Mouse (Mus musculus) CH12.LX (cell line): Measurements from ENCODE around the gene Lrrc4b. TPM values are rescaled to one million over a fixed set of nuclear protein-coding genes. Genes with fewer than 3 reads are reported as not detected.
A peak's percentile ranks its signal among the peaks of the same experiment; 100 is the strongest.

ENCODE experiments used
- DNase-seq: peaks from one replicate; pipeline ENCODE4 v3.0.0-alpha.2; 2013; ENCODE audit errors: extremely low read depth
- H3K27ac ChIP-seq: 2 replicates; pipeline ENCODE4 v1.5.1; 2012; ENCODE audit warnings: low read depth, mild to moderate bottlenecking, control low read depth, moderate library complexity; ENCODE audit not compliant: insufficient read depth
- H3K27me3 ChIP-seq: replicated peaks from 2 replicates; pipeline ENCODE3; 2012; ENCODE audit warnings: inconsistent platforms
- H3K36me3 ChIP-seq, 2 experiments: replicated peaks in 1 of 2; 2 replicates each; pipeline versions ENCODE3 to v1.6.1; 2012; ENCODE audit warnings: inconsistent platforms in 1 of 2, low read length in 1 of 2, mild to moderate bottlenecking in 1 of 2, mixed read lengths in 1 of 2, moderate library complexity in 1 of 2; ENCODE audit not compliant: control insufficient read depth in 1 of 2, insufficient read depth in 1 of 2
- H3K4me1 ChIP-seq, 2 experiments: 2 replicates each; pipeline ENCODE4 v1.6.1; 2012; ENCODE audit warnings: inconsistent platforms in 1 of 2, moderate library complexity in 1 of 2; ENCODE audit not compliant: insufficient read depth in 2 of 2, control insufficient read depth in 1 of 2
- H3K4me2 ChIP-seq: 2 replicates; pipeline ENCODE4 v1.6.1; 2012; ENCODE audit warnings: low read depth, mild to moderate bottlenecking, control low read depth; ENCODE audit not compliant: poor library complexity, insufficient read depth, severe bottlenecking
- H3K4me3 ChIP-seq, 3 experiments: fragments of 150-350 bp in 1 of 3; sonication (generic) in 1 of 3; replicated peaks in 1 of 3; 2 replicates each; pipeline versions ENCODE3 to v1.5.1; 2011 to 2012; ENCODE audit warnings: low read depth in 2 of 3, low read length in 2 of 3, mild to moderate bottlenecking in 2 of 3, moderate library complexity in 2 of 3, control low read depth in 1 of 3, improper control_type of control experiment in 1 of 3, inconsistent platforms in 1 of 3, mixed read lengths in 1 of 3; ENCODE audit not compliant: poor library complexity in 1 of 3
- H3K79me2 ChIP-seq: replicated peaks from 2 replicates; pipeline ENCODE4 v1.6.1; 2012; ENCODE audit warnings: mild to moderate bottlenecking, moderate library complexity; ENCODE audit not compliant: control insufficient read depth, poor library complexity, insufficient read depth, severe bottlenecking; ENCODE audit errors: extremely low read depth
- H3K9ac ChIP-seq: 2 replicates; pipeline ENCODE4 v1.6.1; 2012; ENCODE audit warnings: low read depth, mild to moderate bottlenecking, control low read depth, moderate library complexity; ENCODE audit not compliant: insufficient read depth
- H3K9me3 ChIP-seq: replicated peaks from 2 replicates; pipeline ENCODE3; 2012; ENCODE audit warnings: low read length, inconsistent platforms, mixed read lengths
- CHD1 ChIP-seq: IDR thresholded peaks from 2 replicates; pipeline ENCODE4 v1.6.1; 2012; ENCODE audit warnings: low read depth, low read length, improper control_type of control experiment, inconsistent platforms
- CTCF ChIP-seq, 2 experiments: IDR thresholded peaks in 1 of 2; conservative IDR thresholded peaks in 1 of 2; 2 replicates each; pipeline ENCODE4 v1.5.1; 2011 to 2012; ENCODE audit warnings: low read depth in 2 of 2, low read length in 2 of 2, improper control_type of control experiment in 1 of 2, inconsistent platforms in 1 of 2, mild to moderate bottlenecking in 1 of 2, moderate library complexity in 1 of 2
- E2F4 ChIP-seq: IDR thresholded peaks from 2 replicates; pipeline ENCODE4 v1.6.1; 2011; ENCODE audit warnings: low read depth, low read length, improper control_type of control experiment; ENCODE audit not compliant: insufficient replicate concordance
- HCFC1 ChIP-seq: IDR thresholded peaks from 2 replicates; pipeline ENCODE4 v1.6.1; 2012; ENCODE audit warnings: low read depth, mild to moderate bottlenecking, inconsistent platforms, low read length, improper control_type of control experiment
- IRF4 ChIP-seq: IDR thresholded peaks from 2 replicates; pipeline ENCODE4 v1.6.1; 2014; ENCODE audit warnings: low read depth, mild to moderate bottlenecking, inconsistent platforms, low read length, improper control_type of control experiment
- JUN ChIP-seq: IDR thresholded peaks from 2 replicates; pipeline ENCODE4 v1.6.1; 2011; ENCODE audit warnings: low read depth, mild to moderate bottlenecking, low read length, improper control_type of control experiment, moderate library complexity; ENCODE audit not compliant: insufficient read depth
- JUND ChIP-seq: conservative IDR thresholded peaks from 2 replicates; pipeline ENCODE4 v1.6.1; 2011; ENCODE audit warnings: low read depth, low read length, improper control_type of control experiment
- KAT2A ChIP-seq: IDR thresholded peaks from 2 replicates; pipeline ENCODE4 v1.6.1; 2012; ENCODE audit warnings: low read length, improper control_type of control experiment, inconsistent platforms; ENCODE audit not compliant: insufficient replicate concordance
- MAFK ChIP-seq: IDR thresholded peaks from 2 replicates; pipeline ENCODE4 v1.6.1; 2011; ENCODE audit warnings: low read length, improper control_type of control experiment; ENCODE audit not compliant: insufficient replicate concordance
- MAX ChIP-seq: IDR thresholded peaks from 2 replicates; pipeline ENCODE4 v1.6.1; 2011; ENCODE audit warnings: low read length, improper control_type of control experiment
- MAZ ChIP-seq: IDR thresholded peaks from 2 replicates; pipeline ENCODE4 v1.6.1; 2012; ENCODE audit warnings: low read depth, mild to moderate bottlenecking, inconsistent platforms, low read length, improper control_type of control experiment, moderate library complexity
- MXI1 ChIP-seq: IDR thresholded peaks from 2 replicates; pipeline ENCODE4 v1.6.1; 2011; ENCODE audit warnings: mild to moderate bottlenecking, low read depth, low read length, improper control_type of control experiment
- NELFE ChIP-seq: IDR thresholded peaks from 2 replicates; pipeline ENCODE4 v1.6.1; 2011; ENCODE audit warnings: low read depth, low read length, improper control_type of control experiment
- NRF1 ChIP-seq: IDR thresholded peaks from 2 replicates; pipeline ENCODE4 v1.6.1; 2014; ENCODE audit warnings: low read depth, mild to moderate bottlenecking, inconsistent platforms, low read length, improper control_type of control experiment, moderate library complexity
- POLR2A ChIP-seq: IDR thresholded peaks from 2 replicates; pipeline ENCODE4 v1.6.1; 2011; ENCODE audit warnings: low read depth, mild to moderate bottlenecking, improper control_type of control experiment, low read length
- RAD21 ChIP-seq: IDR thresholded peaks from 2 replicates; pipeline ENCODE4 v1.6.1; 2011; ENCODE audit warnings: low read depth, mild to moderate bottlenecking, low read length, improper control_type of control experiment, moderate library complexity
- RCOR1 ChIP-seq: conservative IDR thresholded peaks from 2 replicates; pipeline ENCODE4 v1.6.1; 2012; ENCODE audit warnings: low read depth, mild to moderate bottlenecking, inconsistent platforms, low read length, improper control_type of control experiment
- SIN3A ChIP-seq: IDR thresholded peaks from 2 replicates; pipeline ENCODE4 v1.6.1; 2012; ENCODE audit warnings: low read length, improper control_type of control experiment, inconsistent platforms
- SMC3 ChIP-seq: IDR thresholded peaks from 2 replicates; pipeline ENCODE4 v1.6.1; 2011; ENCODE audit warnings: low read depth, low read length, improper control_type of control experiment
- USF1 ChIP-seq: IDR thresholded peaks from 2 replicates; pipeline ENCODE4 v1.6.1; 2014; ENCODE audit warnings: low read depth, mild to moderate bottlenecking, inconsistent platforms, low read length, improper control_type of control experiment
- ZKSCAN1 ChIP-seq: IDR thresholded peaks from 2 replicates; pipeline ENCODE4 v1.6.1; 2012; ENCODE audit warnings: low read depth, inconsistent platforms, low read length, improper control_type of control experiment, borderline replicate concordance
- ZNF384 ChIP-seq: IDR thresholded peaks from 2 replicates; pipeline ENCODE4 v1.6.1; 2012; ENCODE audit warnings: low read depth, low read length, improper control_type of control experiment, inconsistent platforms
- dilution Hi-C: fragments of 300-500 bp; cut with MboI; formaldehyde crosslinking; loops from 2 replicates; pipeline ENCODE4 v1.14.3; 2020; ENCODE audit warnings: low sequenced_read_pairs; ENCODE audit not compliant: extremely low pct_unique_long_range_greater_than_20kb, extremely low pct_ligation_motif_present
- in situ Hi-C: fragments of 300-500 bp; cut with MboI; formaldehyde crosslinking; loops from 3 replicates; pipeline ENCODE4 v1.14.3; 2019; ENCODE audit warnings: low sequenced_read_pairs, low pct_ligation_motif_present, low pct_unique_long_range_greater_than_20kb, mixed read lengths
- polyA plus RNA-seq: library from polyadenylated mRNA; unstranded; fragments of >175 nt; gene quantifications from 2 replicates; pipeline ENCODE4 v1.2.1, GENCODE M21; 2012; ENCODE audit warnings: low read depth; ENCODE audit not compliant: insufficient read length
- total RNA-seq, 2 experiments: library from RNA; depleted of rRNA; stranded (reverse); fragments of 300-350 nt in 1 of 2; fragments of >200 nt in 1 of 2; gene quantifications; 2 replicates each; pipeline ENCODE4 v1.2.3; 2012 to 2014

Lrrc4b gene
- total and polyA plus RNA-seq, 3 experiments: 0.04 TPM; not detected in 2

DNA sequence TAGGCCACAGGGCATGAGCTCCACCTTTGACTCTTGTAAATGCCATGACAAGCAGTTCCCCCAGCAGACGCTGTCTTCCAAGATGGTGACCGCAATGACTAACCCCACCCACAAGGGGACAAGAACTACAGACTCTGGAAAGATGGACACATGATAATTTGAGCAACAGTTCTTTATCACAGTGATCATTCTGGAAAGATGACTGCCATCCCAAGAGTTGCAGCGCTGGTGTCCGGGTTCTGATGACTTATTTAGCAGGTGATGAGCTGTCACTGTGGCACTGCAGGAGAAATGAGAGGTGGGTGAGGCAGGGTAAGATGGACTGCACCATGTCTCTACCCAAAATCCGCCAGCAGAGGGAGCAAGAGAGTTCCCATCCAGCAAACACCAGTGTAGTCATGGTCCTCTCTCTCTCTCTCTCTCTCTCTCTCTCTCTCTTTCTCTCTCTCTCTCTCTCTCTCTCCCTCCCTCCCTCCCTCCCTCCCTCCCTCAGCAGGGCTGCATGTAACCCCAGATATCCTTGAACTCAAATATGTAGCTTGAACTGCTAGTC, 72.8 kb downstream of the Lrrc4b start:
- H3K9ac ChIP-seq: no peak overlapping the region
- H3K4me3 ChIP-seq: no peak overlapping the region
- dilution Hi-C loops (no loop called here), in situ Hi-C loops (no loop called here)
- H3K4me2 ChIP-seq: no peak overlapping the region
- 0 out of 2 replicates have a peak, but pooled peaks have one; percentile 34 for TF ChIP-seq MAZ
- no peak for TF ChIP-seq MXI1
- TF ChIP-seq CTCF (conservative IDR thresholded peaks at IDR 0.05 in 1 of 2, IDR thresholded peaks at IDR 0.05 in 1 of 2; ENCODE audit: low read depth in 2 of 2, low read length in 2 of 2): peak; percentile 60 to 80; a peak in 3 of 4 replicates
- TF ChIP-seq E2F4: no peak
- TF ChIP-seq RCOR1: no peak
- TF ChIP-seq MAX: no peak
- no peak for TF ChIP-seq POLR2A
- peak; percentile 46 for TF ChIP-seq RAD21
- no peak for TF ChIP-seq ZKSCAN1
- TF ChIP-seq NELFE: peak; percentile 29; the same call in 1 of the 2 replicates
- peak; percentile 89 for TF ChIP-seq SMC3
- no peak for TF ChIP-seq USF1
- peak; percentile 43; the same call in 1 of the 2 replicates for TF ChIP-seq JUND
- TF ChIP-seq CHD1: no peak
- no peak for TF ChIP-seq MAFK
- no peak; the same call in 1 of the 2 replicates for TF ChIP-seq IRF4
- no peak for TF ChIP-seq KAT2A
- TF ChIP-seq SIN3A: 0 out of 2 replicates have a peak, but pooled peaks have one; percentile 31
- 0 out of 2 replicates have a peak, but pooled peaks have one; percentile 12 for TF ChIP-seq HCFC1
- TF ChIP-seq JUN: no peak
- H3K27ac ChIP-seq: no peak overlapping the region
- no peaks in the 10 kb centered on the region for H3K79me2 ChIP-seq
- H3K9me3 ChIP-seq: peaks cover 10% of the 10 kb centered on the region
- peaks cover 4 to 8% of the 10 kb centered on the region in 2 experiments; a peak in 3 of 4 replicates for H3K4me1 ChIP-seq
- peaks cover 34 to 62% of the 10 kb centered on the region in 2 experiments for H3K36me3 ChIP-seq
- H3K27me3 ChIP-seq: no peaks in the 10 kb centered on the region
- DNase-seq: peak; percentile 81

DNA sequence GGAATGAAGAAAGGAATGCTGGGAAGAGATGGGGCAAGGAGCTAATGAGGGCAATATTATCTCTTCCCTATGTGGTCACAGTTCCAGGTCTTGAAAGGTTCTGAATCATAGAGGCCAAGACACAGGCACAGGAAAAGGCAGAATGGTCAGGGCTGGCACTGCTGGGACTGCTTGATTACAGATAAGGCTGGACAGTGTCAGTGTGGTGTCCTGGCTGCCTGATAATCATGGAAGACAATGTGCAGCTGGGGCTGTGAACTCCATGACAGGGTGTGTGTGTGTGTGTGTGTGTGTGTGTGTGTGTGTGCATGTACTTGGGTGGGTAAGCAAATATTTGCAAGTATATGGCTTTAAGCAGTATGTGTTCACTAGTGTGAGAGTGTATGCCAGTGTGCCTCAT, 78.7 kb downstream of the Lrrc4b start:
- no peak for TF ChIP-seq NRF1
- TF ChIP-seq USF1: no peak
- no peak for TF ChIP-seq ZNF384
- peaks cover 65 to 94% of the 10 kb centered on the region in 2 experiments for H3K36me3 ChIP-seq
- no peak for DNase-seq
- no peak overlapping the region for H3K4me2 ChIP-seq
- no peaks in the 10 kb centered on the region for H3K27me3 ChIP-seq
- H3K9me3 ChIP-seq: peaks cover 14% of the 10 kb centered on the region
- H3K27ac ChIP-seq: no peak overlapping the region
- in situ Hi-C loops: loop anchor here (5.0 kb wide), 2 partner anchors 45 to 140 kb away; partner anchors contain the start of gene Nr1h2
- no peak overlapping the region for H3K4me3 ChIP-seq
- dilution Hi-C loops: no loop called here
- H3K79me2 ChIP-seq: no peaks in the 10 kb centered on the region
- no peak overlapping the region for H3K9ac ChIP-seq
- H3K4me1 ChIP-seq: no peaks in the 10 kb centered on the region

Other genes with a start within 250 kb of the Lrrc4b start
Only the 20 nearest of the 25 such genes appear.
- not detected in 2 replicates for gene Klk1, start 203.7 kb upstream of the Lrrc4b start, total RNA-seq (2012; rRNA removed)
- gene Klk1, start 203.7 kb upstream of the Lrrc4b start, total RNA-seq (2014; rRNA removed): 0.27 TPM in 1 of 2 replicates, not detected in the other
- gene Klk1, start 203.7 kb upstream of the Lrrc4b start, polyA plus RNA-seq: not detected in 2 replicates
- gene Gm36864, start 192.8 kb upstream of the Lrrc4b start, total RNA-seq (2012; rRNA removed): not detected in 2 replicates
- not detected in 2 replicates for gene Gm36864, start 192.8 kb upstream of the Lrrc4b start, total RNA-seq (2014; rRNA removed)
- 0.16 TPM in 1 of 2 replicates, not detected in the other for gene Gm36864, start 192.8 kb upstream of the Lrrc4b start, polyA plus RNA-seq
- gene 1700028J19Rik, start 182.3 kb upstream of the Lrrc4b start, total RNA-seq (2012; rRNA removed): 0.25 and 0.38 TPM in 2 replicates
- 0.36 and 0.44 TPM in 2 replicates for gene 1700028J19Rik, start 182.3 kb upstream of the Lrrc4b start, total RNA-seq (2014; rRNA removed)
- 0.60 and 0.86 TPM in 2 replicates for gene 1700028J19Rik, start 182.3 kb upstream of the Lrrc4b start, polyA plus RNA-seq
- 44.4 and 64.0 TPM in 2 replicates for gene 2410002F23Rik, start 182.3 kb upstream of the Lrrc4b start, total RNA-seq (2012; rRNA removed)
- 67.0 and 69.6 TPM in 2 replicates for gene 2410002F23Rik, start 182.3 kb upstream of the Lrrc4b start, total RNA-seq (2014; rRNA removed)
- gene 2410002F23Rik, start 182.3 kb upstream of the Lrrc4b start, polyA plus RNA-seq: 91.0 and 96.1 TPM in 2 replicates
- 0.08 TPM in 1 of 2 replicates, not detected in the other for gene Acp4, start 171.6 kb upstream of the Lrrc4b start, total RNA-seq (2012; rRNA removed)
- not detected in 2 replicates for gene Acp4, start 171.6 kb upstream of the Lrrc4b start, total RNA-seq (2014; rRNA removed)
- gene Acp4, start 171.6 kb upstream of the Lrrc4b start, polyA plus RNA-seq: 0.33 and 0.57 TPM in 2 replicates
- gene Gm15517, start 167.6 kb upstream of the Lrrc4b start, total RNA-seq (2012; rRNA removed): not detected in 2 replicates
- gene Gm15517, start 167.6 kb upstream of the Lrrc4b start, total RNA-seq (2014; rRNA removed): not detected in 2 replicates
- not detected in 2 replicates for gene Gm15517, start 167.6 kb upstream of the Lrrc4b start, polyA plus RNA-seq
- 0.89 and 0.97 TPM in 2 replicates for gene Clec11a, start 122.1 kb upstream of the Lrrc4b start, total RNA-seq (2012; rRNA removed)
- gene Clec11a, start 122.1 kb upstream of the Lrrc4b start, total RNA-seq (2014; rRNA removed): 0.46 and 0.69 TPM in 2 replicates
- gene Clec11a, start 122.1 kb upstream of the Lrrc4b start, polyA plus RNA-seq: 0.38 and 0.53 TPM in 2 replicates
- under 0.01 and 0.04 TPM in 2 replicates for gene Shank1, start 118.8 kb upstream of the Lrrc4b start, total RNA-seq (2012; rRNA removed)
- not detected in 2 replicates for gene Shank1, start 118.8 kb upstream of the Lrrc4b start, total RNA-seq (2014; rRNA removed)
- gene Shank1, start 118.8 kb upstream of the Lrrc4b start, polyA plus RNA-seq: 0.07 and 0.12 TPM in 2 replicates
- gene Syt3, start 44.9 kb upstream of the Lrrc4b start, total RNA-seq (2012; rRNA removed): 0.08 and 0.17 TPM in 2 replicates
- gene Syt3, start 44.9 kb upstream of the Lrrc4b start, total RNA-seq (2014; rRNA removed): 0.11 TPM in 1 of 2 replicates, not detected in the other
- gene Syt3, start 44.9 kb upstream of the Lrrc4b start, polyA plus RNA-seq: 0.30 TPM in 1 of 2 replicates, not detected in the other
- gene 1700008O03Rik, start 43.2 kb upstream of the Lrrc4b start, total RNA-seq (2012; rRNA removed): 0.17 and 0.81 TPM in 2 replicates
- not detected in 2 replicates for gene 1700008O03Rik, start 43.2 kb upstream of the Lrrc4b start, total RNA-seq (2014; rRNA removed)
- 0.74 and 1.7 TPM in 2 replicates for gene 1700008O03Rik, start 43.2 kb upstream of the Lrrc4b start, polyA plus RNA-seq
- not detected in 2 replicates for gene Aspdh, start 36.4 kb downstream of the Lrrc4b start, total RNA-seq (2012; rRNA removed)
- not detected in 2 replicates for gene Aspdh, start 36.4 kb downstream of the Lrrc4b start, total RNA-seq (2014; rRNA removed)
- gene Aspdh, start 36.4 kb downstream of the Lrrc4b start, polyA plus RNA-seq: not detected in 2 replicates
- 53.0 and 57.7 TPM in 2 replicates for gene Josd2, start 39.0 kb downstream of the Lrrc4b start, total RNA-seq (2012; rRNA removed)
- 23.4 and 33.9 TPM in 2 replicates for gene Josd2, start 39.0 kb downstream of the Lrrc4b start, total RNA-seq (2014; rRNA removed)
- gene Josd2, start 39.0 kb downstream of the Lrrc4b start, polyA plus RNA-seq: 45.9 and 54.8 TPM in 2 replicates
- gene Emc10, start 67.5 kb downstream of the Lrrc4b start, total RNA-seq (2012; rRNA removed): 25.9 and 32.4 TPM in 2 replicates
- 14.1 and 14.4 TPM in 2 replicates for gene Emc10, start 67.5 kb downstream of the Lrrc4b start, total RNA-seq (2014; rRNA removed)
- gene Emc10, start 67.5 kb downstream of the Lrrc4b start, polyA plus RNA-seq: 42.7 and 49.1 TPM in 2 replicates
- gene Fam71e1, start 67.6 kb downstream of the Lrrc4b start, total RNA-seq (2012; rRNA removed): 1.2 and 1.3 TPM in 2 replicates
- gene Fam71e1, start 67.6 kb downstream of the Lrrc4b start, total RNA-seq (2014; rRNA removed): not detected in 2 replicates
- 0.33 and 0.39 TPM in 2 replicates for gene Fam71e1, start 67.6 kb downstream of the Lrrc4b start, polyA plus RNA-seq
- 3.0 and 5.0 TPM in 2 replicates for gene Mybpc2, start 95.6 kb downstream of the Lrrc4b start, total RNA-seq (2012; rRNA removed)
- 2.0 TPM in 2 replicates for gene Mybpc2, start 95.6 kb downstream of the Lrrc4b start, total RNA-seq (2014; rRNA removed)
- 8.3 and 8.6 TPM in 2 replicates for gene Mybpc2, start 95.6 kb downstream of the Lrrc4b start, polyA plus RNA-seq
- 135 and 200 TPM in 2 replicates for gene Spib, start 103.1 kb downstream of the Lrrc4b start, total RNA-seq (2012; rRNA removed)
- gene Spib, start 103.1 kb downstream of the Lrrc4b start, total RNA-seq (2014; rRNA removed): 162 and 194 TPM in 2 replicates
- 279 and 336 TPM in 2 replicates for gene Spib, start 103.1 kb downstream of the Lrrc4b start, polyA plus RNA-seq
- 103 and 131 TPM in 2 replicates for gene Pold1, start 119.8 kb downstream of the Lrrc4b start, total RNA-seq (2012; rRNA removed)
- gene Pold1, start 119.8 kb downstream of the Lrrc4b start, total RNA-seq (2014; rRNA removed): 44.2 and 49.3 TPM in 2 replicates
- 61.4 and 67.6 TPM in 2 replicates for gene Pold1, start 119.8 kb downstream of the Lrrc4b start, polyA plus RNA-seq
- 36.8 and 50.0 TPM in 2 replicates for gene Nr1h2, start 124.9 kb downstream of the Lrrc4b start, total RNA-seq (2012; rRNA removed)
- 13.9 and 14.2 TPM in 2 replicates for gene Nr1h2, start 124.9 kb downstream of the Lrrc4b start, total RNA-seq (2014; rRNA removed)
- gene Nr1h2, start 124.9 kb downstream of the Lrrc4b start, polyA plus RNA-seq: 40.5 and 43.8 TPM in 2 replicates
- 194 and 200 TPM in 2 replicates for gene Napsa, start 143.4 kb downstream of the Lrrc4b start, total RNA-seq (2012; rRNA removed)
- gene Napsa, start 143.4 kb downstream of the Lrrc4b start, total RNA-seq (2014; rRNA removed): 133 and 175 TPM in 2 replicates
- gene Napsa, start 143.4 kb downstream of the Lrrc4b start, polyA plus RNA-seq: 239 and 253 TPM in 2 replicates
- gene Kcnc3, start 161.6 kb downstream of the Lrrc4b start, total RNA-seq (2012; rRNA removed): 1.4 and 1.7 TPM in 2 replicates
- gene Kcnc3, start 161.6 kb downstream of the Lrrc4b start, total RNA-seq (2014; rRNA removed): 0.18 and 0.31 TPM in 2 replicates
- gene Kcnc3, start 161.6 kb downstream of the Lrrc4b start, polyA plus RNA-seq: 3.4 and 5.6 TPM in 2 replicates